Mouse (Mus musculus) stomach, postnatal 0 days (tissue): Measurements from ENCODE around the gene Glp2r. TPM values are rescaled to one million over a fixed set of nuclear protein-coding genes. Genes with fewer than 3 reads are reported as not detected.

ENCODE experiments used
- ATAC-seq: fragments of 200-750 bp; cut with Nextera tagmentation; 2 replicates; pipeline ENCODE4 v1.8.0; 2017; ENCODE audit not compliant: low FRiP score, low TSS enrichment
- DNase-seq: peaks from one replicate; pipeline ENCODE4 v3.0.0-alpha.2; 2016; ENCODE audit warnings: low spot score
- H3K27ac ChIP-seq: fragments of 300-500 bp; sonication (generic); replicated peaks from 2 replicates; pipeline ENCODE4 v1.5.1; 2014; ENCODE audit warnings: mild to moderate bottlenecking, control low read depth
- H3K27me3 ChIP-seq: fragments of 300-500 bp; sonication (generic); 2 replicates; pipeline ENCODE4 v1.6.1; 2014; ENCODE audit warnings: low read length; ENCODE audit not compliant: control insufficient read depth, insufficient read depth
- H3K36me3 ChIP-seq: fragments of 300-500 bp; sonication (generic); 2 replicates; pipeline ENCODE4 v1.6.1; 2014; ENCODE audit warnings: low read length, mixed read lengths; ENCODE audit not compliant: control insufficient read depth, insufficient read depth
- H3K4me1 ChIP-seq: fragments of 300-500 bp; sonication (generic); replicated peaks from 2 replicates; pipeline ENCODE4 v1.6.1; 2014; ENCODE audit warnings: antibody characterized with exemption; ENCODE audit not compliant: control insufficient read depth, insufficient read depth
- H3K4me2 ChIP-seq: fragments of 300-500 bp; sonication (generic); replicated peaks from 2 replicates; pipeline ENCODE4 v1.6.1; 2014; ENCODE audit warnings: low read depth, mild to moderate bottlenecking, control low read depth, moderate library complexity
- H3K4me3 ChIP-seq: fragments of 300-500 bp; sonication (generic); 2 replicates; pipeline ENCODE4 v1.5.1; 2014; ENCODE audit warnings: low read depth, low read length, control low read depth
- H3K9ac ChIP-seq: fragments of 300-500 bp; sonication (generic); 2 replicates; pipeline ENCODE4 v1.6.1; 2014; ENCODE audit warnings: mild to moderate bottlenecking, low read length, control low read depth, mixed read lengths
- H3K9me3 ChIP-seq: fragments of 300-500 bp; sonication (generic); 2 replicates; pipeline ENCODE4 v1.6.1; 2016; ENCODE audit warnings: low read length; ENCODE audit not compliant: control insufficient read depth
- CTCF ChIP-seq: IDR thresholded peaks from 2 replicates; pipeline ENCODE4 v1.5.1; 2016; ENCODE audit warnings: antibody characterized with exemption, low read depth, mild to moderate bottlenecking, moderate library complexity
- EP300 ChIP-seq: optimal IDR thresholded peaks from 2 replicates; pipeline ENCODE3; 2016; ENCODE audit warnings: antibody characterized with exemption
- WGBS: fragments of 180-500 bp; shearing (Covaris S2); extraction: QIAGEN DNeasy Blood & Tissue Kit; methylation state at CpG from one replicate; pipeline ENCODE4 v1.1.7; 2014; 5-methylcytosine and 5-hydroxymethylcytosine counted together
- polyA plus RNA-seq: library from polyadenylated mRNA; unstranded; fragments of >200 nt; fragmentation: Nextera tagmentation; extraction: Ambion mirVana; gene quantifications from 2 replicates; pipeline ENCODE4 v1.2.1, GENCODE M21; 2015

The Glp2r gene
- polyA plus RNA-seq, 1 experiment from 2014 or later, result 0.50 TPM

- Histone ChIP-seq H3K9ac (no peak overlapping the region), H3K4me1 (no peaks in the 10 kb centered on the region), H3K4me2 (no peak overlapping the region), H3K36me3 (no peaks in the 10 kb centered on the region), H3K9me3 (no peaks in the 10 kb centered on the region), H3K27ac (no peak overlapping the region), H3K27me3 (no peaks in the 10 kb centered on the region), H3K4me3 (no peak overlapping the region)
- no peak for TF ChIP-seq EP300
- TF ChIP-seq CTCF, result no peak
- DNase-seq (no peak), ATAC-seq (no peak)
- 79% methylated on average over 6 of the region's 6 CpGs for WGBS
These were observed 32.6 kb downstream of the Glp2r start for GRCm38 (mm10) chr11:67738345-67738744.

GRCm38 (mm10) chr11:67734597-67734996 is 36.4 kb downstream of the Glp2r start:
- Histone ChIP-seq H3K36me3 (no peaks in the 10 kb centered on the region), H3K4me2 (no peak overlapping the region), H3K27ac (no peak overlapping the region), H3K9me3 (no peaks in the 10 kb centered on the region), H3K4me1 (no peaks in the 10 kb centered on the region), H3K27me3 (no peaks in the 10 kb centered on the region), H3K9ac (no peak overlapping the region), H3K4me3 (no peak overlapping the region)
- 48% methylated on average over 3 of the region's 3 CpGs for WGBS
- DNase-seq, result no peak
- no peak for TF ChIP-seq EP300
- TF ChIP-seq CTCF, result no peak
- ATAC-seq, result no peak

- no peak overlapping the region for H3K4me2 ChIP-seq
- no peaks in the 10 kb centered on the region for H3K9me3 ChIP-seq
- ATAC-seq, result no peak
- H3K36me3 ChIP-seq, result no peaks in the 10 kb centered on the region
- no peak for TF ChIP-seq EP300
- no peak for TF ChIP-seq CTCF
- DNase-seq, result no peak
- no peak overlapping the region for H3K4me3 ChIP-seq
- H3K9ac ChIP-seq, result no peak overlapping the region
- H3K4me1 ChIP-seq, result no peaks in the 10 kb centered on the region
- no peak overlapping the region for H3K27ac ChIP-seq
- H3K27me3 ChIP-seq, result no peaks in the 10 kb centered on the region
- WGBS, result 93% methylated on average over 1 of the region's 1 CpGs
These were observed 37.2 kb downstream of the Glp2r start for GRCm38 (mm10) chr11:67733726-67734125.

- Histone ChIP-seq H3K9ac (no peak overlapping the region), H3K27me3 (no peaks in the 10 kb centered on the region), H3K36me3 (no peaks in the 10 kb centered on the region), H3K4me2 (no peak overlapping the region), H3K4me3 (no peak overlapping the region), H3K4me1 (no peaks in the 10 kb centered on the region), H3K9me3 (no peaks in the 10 kb centered on the region), H3K27ac (no peak overlapping the region)
- no peak for ATAC-seq
- TF ChIP-seq EP300, result no peak
- TF ChIP-seq CTCF, result no peak
- no peak for DNase-seq
- 91% methylated on average over 2 of the region's 2 CpGs for WGBS
These were observed 39.9 kb downstream of the Glp2r start for GRCm38 (mm10) chr11:67731056-67731455.

- Histone ChIP-seq H3K4me1 (no peaks in the 10 kb centered on the region), H3K36me3 (no peaks in the 10 kb centered on the region), H3K4me3 (no peak overlapping the region), H3K27me3 (no peaks in the 10 kb centered on the region), H3K9ac (no peak overlapping the region), H3K27ac (no peak overlapping the region), H3K9me3 (no peaks in the 10 kb centered on the region), H3K4me2 (no peak overlapping the region)
- no peak for TF ChIP-seq EP300
- TF ChIP-seq CTCF, result no peak
- ATAC-seq, result no peak
- no peak for DNase-seq
These were observed 42.2 kb downstream of the Glp2r start for GRCm38 (mm10) chr11:67728726-67729125.

GRCm38 (mm10) chr11:67727095-67727494 is 43.9 kb downstream of the Glp2r start:
- Histone ChIP-seq H3K27me3 (no peaks in the 10 kb centered on the region), H3K27ac (no peak overlapping the region), H3K36me3 (no peaks in the 10 kb centered on the region), H3K4me2 (no peak overlapping the region), H3K9ac (no peak overlapping the region), H3K4me1 (no peaks in the 10 kb centered on the region), H3K4me3 (no peak overlapping the region), H3K9me3 (no peaks in the 10 kb centered on the region)
- ATAC-seq (no peak), DNase-seq (no peak)
- WGBS, result 50% methylated on average over 6 of the region's 6 CpGs
- TF ChIP-seq CTCF, result no peak
- TF ChIP-seq EP300, result no peak
